Mouse (Mus musculus) adrenal gland, adult 2 months (tissue): ENCODE data around the gene AA986860. TPM values are rescaled to one million over a fixed set of nuclear protein-coding genes. Genes with fewer than 3 reads are reported as not detected.

Source experiments
- DNase-seq: peaks from one replicate; pipeline ENCODE4 v3.0.0; 2021
- polyA plus RNA-seq: library from polyadenylated mRNA; depleted of rRNA; stranded (reverse); fragments of >200 nt; gene quantifications from 2 replicates; pipeline ENCODE4 v1.2.3, GENCODE M21; 2012
- total RNA-seq, 2 experiments: library from RNA; stranded (reverse); gene quantifications; 2 replicates each; pipeline ENCODE4 v1.2.3; 2021

AA986860 gene
- total and polyA plus RNA-seq, 3 experiments = 1.8 to 6.8 (median 3.1) TPM

DNA sequence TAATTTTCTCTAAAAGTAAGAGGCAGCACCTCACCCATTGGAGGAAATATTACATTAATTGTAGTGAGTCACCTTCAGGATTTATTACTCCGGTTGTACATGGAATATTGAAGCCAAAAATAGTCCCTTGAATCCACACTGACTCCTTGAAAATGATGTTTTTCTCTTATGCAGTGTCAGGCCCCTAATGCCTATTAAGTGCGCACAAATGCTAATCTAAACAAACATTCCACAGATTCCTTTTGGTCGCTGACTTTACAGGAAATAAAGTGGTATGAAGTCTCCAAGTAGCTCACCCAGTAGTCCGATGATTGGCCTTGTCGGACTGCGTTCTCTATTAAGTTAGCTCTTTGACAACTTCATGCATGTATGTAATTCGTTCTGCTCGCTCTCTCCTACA lies 3.1 kb downstream of the AA986860 start:
- no peak for DNase-seq

DNA sequence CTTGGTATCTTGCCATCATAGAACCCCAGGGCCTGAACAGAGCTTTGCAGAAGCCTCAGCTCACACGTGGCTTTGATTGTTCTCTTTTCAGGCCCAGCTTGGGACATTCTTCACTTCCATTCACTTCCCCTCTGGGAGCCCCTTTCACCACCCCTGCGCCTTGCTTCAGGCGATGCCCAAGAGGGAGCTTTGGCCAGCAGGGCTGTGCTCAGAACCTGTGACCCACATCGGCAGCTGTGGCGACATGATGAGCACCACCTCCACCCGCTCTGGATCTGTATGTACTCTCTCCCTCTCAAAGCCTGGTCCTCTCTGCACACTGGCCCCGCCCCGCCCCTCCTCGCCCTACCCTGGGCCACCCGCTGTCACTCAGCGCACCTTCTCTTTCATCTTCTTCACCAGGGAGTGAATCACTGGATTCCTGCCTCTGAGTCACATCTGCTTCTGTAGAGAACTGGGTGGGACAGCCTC lies 5.7 kb downstream of the AA986860 start:
- DNase-seq = no peak

DNA sequence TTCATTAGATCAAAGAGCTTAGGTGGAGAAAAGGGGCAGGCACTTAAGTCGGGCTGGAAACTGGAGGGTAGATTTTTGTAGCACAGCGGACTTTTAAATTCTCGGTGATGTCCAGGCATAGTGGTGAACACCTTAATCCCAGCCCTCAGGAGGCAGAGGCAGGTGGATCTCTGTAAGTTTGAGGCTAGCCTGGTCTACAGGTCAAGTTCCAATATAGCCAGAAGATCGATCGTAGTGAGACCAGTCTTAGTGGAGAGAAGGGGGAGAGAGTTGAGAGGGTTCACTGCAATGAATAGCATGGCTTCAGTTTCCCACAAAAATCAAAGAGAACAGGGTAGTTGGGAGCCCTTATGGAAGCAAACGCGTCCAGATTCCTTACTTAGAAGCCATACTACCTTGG lies 6.1 kb downstream of the AA986860 start:
- DNase-seq = no peak

DNA sequence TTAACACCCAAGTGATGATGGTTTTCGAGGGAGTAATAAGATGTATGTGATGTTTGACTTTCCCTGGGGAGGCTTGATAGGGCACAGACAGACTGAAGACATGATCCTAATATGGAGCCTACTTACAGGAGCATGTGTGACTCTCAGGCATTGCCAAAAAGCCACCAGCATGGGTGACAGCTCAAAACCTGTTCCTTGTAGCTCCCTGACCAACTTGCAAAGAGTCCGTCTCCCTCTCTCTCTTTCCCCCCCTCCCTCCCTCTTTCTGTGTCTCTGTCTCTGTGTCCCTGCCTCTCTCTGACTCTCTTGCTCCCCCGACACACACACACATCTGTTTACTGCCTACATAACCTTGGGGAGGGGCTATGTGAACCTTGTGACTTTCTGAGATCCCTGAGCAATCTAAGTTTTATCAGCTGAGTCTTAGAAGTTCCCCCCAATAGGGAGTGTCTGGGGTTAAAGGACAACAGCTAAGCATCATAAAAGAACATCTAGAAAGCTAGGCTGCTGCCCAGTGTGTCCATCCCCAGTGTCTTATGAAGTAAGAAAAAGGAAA lies 6.9 kb downstream of the AA986860 start:
- no peak for DNase-seq

DNA sequence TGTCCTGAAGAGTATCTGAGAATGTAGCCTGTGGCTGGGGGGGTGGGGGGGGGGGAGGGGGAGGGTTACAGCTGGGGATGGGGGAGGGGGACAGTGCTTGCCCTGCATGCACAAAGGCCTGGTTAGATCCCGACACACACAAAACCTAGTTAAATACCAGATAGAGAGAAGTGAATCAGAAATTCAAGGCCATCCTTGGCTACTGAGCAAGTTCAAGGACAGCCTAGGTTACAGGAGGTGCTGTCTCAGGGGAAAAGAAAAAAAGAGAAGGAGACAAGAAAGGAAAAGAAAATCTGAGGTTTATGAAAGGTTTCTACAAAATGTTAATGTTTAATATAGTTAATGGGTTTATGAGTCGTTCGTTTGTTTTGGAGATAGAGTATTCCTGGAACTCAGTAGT lies 7.9 kb downstream of the AA986860 start:
- DNase-seq = no peak

DNA sequence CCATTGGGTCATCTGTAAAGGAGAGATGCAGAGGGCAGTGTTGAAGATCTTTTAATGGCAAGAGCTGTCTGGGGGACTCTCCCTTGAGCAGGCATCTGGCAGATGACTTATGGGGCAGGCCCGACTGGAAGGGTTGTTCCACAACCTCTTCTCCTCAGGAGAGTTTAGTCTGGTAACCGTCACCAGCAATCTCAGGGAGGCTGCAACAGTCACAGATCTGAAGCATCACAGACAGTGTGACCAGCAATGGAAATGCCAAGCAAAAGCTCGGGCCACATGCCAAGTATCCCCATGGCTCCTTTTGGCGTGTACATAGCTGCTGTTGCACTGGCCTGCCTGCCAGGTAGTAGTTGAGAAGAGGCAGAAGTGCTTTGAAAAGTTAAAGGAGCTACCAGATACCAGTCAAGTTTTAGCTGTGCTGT lies 8.5 kb downstream of the AA986860 start:
- DNase-seq = no peak

DNA sequence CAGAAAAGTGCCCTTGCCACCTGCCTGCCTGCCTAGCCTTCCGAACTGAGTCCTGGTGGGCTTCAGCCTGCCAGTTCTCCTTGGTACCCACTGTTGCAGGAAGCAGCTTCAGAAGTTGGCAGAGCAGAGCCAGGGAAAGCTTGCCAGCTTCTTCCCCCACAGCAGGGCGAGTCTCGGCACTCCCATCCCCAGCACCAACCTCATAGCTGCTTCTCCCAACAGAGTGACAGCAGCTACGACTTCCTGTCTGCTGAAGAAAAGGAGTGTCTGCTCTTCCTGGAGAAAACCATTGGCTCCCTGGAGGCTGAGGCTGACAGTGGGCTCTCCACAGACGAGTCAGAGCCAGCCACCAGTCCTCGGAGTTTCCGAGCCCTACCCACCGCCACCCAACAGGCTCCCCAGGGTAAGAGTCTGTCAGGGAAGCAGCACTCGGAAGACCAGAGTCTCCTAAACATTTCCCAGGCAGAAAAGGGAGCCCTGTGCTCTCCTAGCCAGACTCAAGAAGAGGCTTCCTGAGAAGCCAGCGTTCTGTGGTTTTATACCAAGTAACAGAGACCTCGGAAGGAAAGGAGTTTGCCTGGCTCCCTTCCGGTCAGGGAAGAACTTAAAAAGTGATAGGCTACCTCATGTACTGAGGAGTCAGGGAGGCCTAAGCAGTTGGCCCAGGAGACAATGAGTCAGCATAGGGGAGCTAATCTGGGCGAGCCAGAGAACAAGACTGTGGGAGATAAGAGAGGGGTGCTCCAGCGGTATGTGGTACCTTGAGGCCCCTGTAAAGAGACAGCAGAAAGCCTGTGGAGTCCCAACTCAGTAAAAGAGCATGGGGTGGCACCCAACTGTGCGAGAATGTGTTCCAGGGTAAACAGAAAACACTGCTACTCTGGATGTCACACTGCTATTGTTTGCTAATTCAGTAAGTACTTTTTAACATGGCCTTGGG lies 9.3 kb downstream of the AA986860 start:
- no peak for DNase-seq

DNA sequence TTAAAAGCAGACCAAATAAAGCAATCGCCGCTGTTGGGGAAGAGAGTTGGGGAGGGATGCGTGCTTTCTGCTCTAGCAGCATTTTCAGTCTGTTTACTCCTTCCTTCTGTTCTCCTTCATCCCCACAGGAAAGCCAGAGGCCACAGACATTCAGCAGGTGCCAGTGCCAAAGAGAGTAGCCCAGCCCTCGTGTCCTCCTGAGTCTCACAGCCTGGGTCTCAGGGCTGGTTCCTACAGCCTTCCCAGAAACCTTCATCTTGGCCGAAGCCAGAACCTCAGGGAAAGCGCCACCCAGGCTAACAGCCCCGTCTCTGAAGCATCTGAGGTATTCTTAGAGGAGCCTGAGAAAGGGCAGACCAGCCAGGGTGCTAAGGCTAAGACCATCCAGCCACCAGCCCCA lies 10.4 kb downstream of the AA986860 start:
- DNase-seq = no peak

DNA sequence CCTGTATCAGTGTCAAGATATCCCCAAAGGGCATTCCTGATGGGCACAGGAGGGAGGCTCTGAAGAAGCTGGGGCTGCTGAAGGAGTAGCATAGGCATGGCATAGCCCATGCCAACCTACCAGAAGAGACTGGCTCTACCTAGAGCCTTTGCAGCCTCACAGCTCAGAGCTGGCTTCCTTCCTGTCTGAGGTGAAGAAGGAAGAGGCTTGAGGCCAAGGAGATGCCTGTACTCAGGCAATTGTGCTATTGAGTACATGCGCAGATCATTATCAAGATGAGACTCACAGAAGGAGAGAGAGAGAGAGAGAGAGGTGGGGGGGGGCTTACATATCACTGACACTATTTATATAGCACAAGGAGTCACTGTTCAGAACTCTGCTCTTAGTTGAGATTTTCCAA lies 12.0 kb downstream of the AA986860 start:
- no peak for DNase-seq

DNA sequence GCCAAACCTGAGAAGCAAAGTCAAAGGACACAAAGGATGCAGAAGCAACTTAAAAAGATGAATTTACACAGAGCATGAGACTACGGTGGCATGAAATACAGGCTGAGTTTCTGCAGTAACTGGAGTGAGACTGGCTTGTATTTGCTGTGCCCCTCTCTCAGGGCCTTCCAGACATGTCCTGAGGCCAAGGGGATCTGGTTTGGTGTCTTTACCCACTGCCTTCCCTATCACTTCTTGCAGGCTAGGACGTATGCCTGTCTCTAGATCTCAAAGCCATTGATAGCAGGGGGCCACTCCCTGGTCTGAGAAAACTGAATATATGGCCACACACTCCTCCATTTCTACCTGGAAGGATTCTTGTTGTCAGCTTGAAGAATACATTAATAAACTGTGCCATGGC lies 12.4 kb downstream of the AA986860 start:
- DNase-seq = no peak

DNA sequence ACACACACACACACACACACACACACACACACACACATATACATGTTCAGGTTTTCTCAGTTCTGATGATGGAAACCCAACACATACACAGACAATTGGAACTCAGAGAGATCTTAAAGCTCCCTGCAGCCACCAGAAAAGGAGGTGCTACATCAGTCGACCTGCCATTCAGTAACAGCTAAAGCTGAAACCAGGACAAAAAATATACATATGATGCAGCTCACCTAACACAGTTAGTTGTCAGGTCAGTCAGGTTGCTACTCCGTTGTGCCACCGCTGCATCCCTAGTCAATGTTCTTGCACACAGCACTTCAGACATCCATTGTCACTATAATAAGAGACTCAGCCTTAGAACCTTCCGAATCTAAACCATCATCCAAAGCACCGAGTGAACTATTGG lies 13.2 kb downstream of the AA986860 start:
- no peak for DNase-seq

DNA sequence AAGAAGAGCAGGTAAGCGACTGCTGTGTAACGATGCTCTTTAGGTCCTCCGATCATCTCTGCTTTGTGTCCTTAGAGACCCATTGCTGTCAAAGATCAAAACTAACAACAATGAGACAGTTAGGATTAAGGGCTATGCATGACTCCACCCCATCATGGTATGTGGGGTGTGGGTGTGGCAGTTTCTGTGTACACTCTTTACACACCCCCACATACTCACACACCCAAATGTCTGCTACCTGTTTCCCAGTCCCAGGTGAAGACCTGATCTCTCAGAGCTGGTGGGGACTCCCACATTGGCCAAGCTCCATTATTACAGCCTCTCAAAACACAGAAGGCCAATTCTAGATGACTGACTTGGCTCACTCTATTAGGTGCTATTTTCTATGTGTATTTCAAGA lies 13.8 kb downstream of the AA986860 start:
- DNase-seq = no peak

DNA sequence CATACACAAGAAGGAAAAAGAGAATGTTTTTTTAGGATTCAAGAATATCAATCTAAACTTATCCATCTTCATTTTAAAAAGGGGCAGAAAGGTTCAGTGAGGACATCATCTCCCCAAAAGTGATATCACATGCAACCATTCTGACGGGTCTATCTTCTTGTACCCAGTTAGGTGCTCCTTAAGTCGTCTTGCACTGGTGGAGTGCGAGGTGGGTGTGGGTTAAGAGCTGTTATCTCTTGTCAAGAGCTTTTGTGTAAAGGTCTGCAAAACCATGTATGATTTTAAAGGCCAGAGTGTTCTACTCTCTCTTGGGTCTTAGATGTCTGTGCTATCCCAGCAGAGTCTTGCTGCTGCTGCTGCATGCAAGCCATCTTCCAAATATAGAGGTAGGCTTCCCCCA lies 15.0 kb downstream of the AA986860 start:
- DNase-seq = no peak

DNA sequence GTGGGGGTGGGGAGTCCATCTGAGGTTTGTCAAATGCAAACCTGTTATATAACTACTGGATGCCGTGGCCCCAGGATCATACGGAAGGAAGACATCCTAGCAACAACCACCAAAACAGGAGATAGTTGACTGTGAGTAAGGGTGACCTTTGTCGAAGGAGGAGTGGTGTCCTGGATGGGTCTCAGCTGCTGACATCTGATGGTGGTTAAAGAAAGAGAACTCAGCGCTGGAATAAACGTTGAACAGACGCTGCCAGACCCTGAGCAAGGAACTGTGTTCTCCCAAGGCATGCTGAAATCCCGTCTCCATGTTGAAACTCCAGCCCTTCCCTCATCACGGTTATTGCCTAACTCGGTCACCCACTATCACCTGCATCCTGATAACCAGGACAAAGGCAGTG lies 27.9 kb downstream of the AA986860 start:
- no peak for DNase-seq

DNA sequence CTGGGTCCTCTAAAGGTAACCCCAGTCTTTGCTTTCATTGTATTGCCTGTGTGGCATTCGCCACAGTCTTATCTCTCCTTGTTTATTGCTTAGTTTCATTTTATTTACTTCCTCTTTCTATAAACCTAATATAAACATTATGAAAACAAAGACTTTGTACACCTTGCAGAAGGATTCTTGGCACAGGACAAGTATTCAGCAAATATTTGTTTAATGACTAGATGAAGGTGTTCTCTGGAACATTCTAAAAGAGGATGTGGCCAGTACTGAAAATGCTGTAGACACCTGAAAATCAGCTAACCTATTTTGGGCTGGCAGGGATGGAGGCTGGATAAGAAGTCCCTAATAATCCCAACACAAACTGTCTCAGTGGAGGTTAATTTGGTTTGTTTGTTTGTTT lies 29.8 kb downstream of the AA986860 start:
- DNase-seq = no peak

DNA sequence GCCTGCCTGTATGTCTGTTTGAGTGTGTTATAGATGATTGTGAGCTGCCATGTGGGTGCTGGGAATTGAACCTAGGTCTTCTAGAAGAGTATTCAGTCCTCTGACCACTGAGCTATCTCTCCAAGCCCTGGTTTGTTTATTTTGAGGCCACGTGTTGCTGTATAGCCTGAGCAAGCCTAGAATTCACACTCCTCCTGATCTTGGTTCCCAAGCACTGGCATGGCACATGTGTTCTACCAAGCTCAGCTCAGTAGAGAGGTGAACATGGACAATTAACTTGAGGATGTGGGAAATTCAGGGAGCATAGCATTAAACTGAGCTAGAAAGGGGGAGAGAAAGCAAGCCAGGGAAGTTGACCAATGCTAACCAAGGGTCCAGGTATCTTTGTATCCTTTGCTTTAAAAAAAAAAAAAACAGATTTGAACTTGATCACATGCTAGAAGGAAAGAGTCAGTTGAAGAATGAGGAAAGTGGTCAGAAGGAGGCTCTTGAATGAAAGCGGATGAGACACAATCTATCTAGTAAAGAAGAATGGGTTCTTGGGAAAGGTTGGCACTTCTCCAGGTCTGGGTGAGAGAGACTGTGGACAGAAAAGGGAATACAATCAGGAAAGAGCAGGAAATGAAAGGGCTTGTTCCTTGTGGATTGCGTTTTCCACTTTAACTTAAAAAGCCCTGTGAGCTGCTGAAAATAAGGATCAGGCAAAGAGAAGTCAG lies 30.4 kb downstream of the AA986860 start:
- no peak for DNase-seq

DNA sequence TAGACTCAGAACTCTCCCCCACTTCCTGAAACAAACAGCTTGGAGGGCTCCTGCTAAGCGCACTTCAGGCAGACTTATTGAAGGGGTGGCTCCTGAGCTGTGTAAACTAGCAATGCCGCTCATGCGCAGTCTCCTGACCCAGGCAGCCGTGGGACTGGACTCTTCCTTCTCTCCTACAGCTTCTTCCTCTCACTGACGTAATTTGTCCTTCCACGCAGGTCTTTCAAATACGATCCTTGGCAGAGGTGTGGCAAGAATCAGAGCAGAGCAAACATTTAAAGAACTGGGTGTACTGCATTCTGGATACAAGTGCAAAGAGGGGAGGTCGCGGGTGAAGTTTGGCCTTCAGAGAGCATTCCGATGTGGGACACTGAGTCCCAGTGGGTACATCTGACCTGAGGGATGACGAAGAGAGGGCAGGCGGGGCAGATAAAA lies 32.3 kb downstream of the AA986860 start:
- DNase-seq = no peak

DNA sequence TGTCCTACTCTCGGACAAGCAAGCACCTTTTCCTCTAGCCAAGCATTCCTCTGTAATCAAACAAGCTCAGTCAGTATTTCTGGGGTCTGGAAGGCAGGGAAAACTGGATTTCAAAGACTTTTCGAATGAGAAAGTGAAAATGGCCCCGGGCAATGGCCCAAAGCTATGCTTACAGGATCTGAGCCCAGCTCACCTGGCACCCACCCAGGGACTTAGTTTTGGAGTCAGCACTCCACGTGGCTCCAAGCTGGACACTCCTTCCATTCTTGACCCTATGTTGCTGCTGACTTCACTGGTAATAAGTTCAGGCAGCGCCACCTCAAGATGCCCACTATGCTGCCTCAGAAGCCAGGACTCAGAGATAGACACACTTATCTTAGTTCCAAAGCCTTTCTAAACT lies 35.3 kb downstream of the AA986860 start:
- peak; percentile 37 for DNase-seq

DNA sequence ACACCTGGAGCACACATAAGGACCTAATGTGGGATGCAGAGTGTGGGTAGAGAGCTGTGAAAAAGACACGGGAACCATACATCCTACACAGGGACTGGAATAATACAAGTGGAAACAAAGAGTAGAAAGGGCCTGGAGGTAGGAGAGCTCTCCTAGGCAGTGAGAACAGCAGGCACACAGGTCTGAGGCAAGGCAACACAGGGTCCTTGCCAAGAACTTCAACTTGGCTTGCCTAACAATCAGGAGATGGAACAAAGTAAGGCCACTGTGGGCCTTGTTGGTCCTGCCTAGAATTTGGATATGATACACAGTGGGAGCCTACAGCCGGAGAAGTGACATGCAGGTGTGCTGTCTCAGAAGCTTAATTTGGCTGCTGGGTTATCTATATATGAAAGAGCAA lies 38.1 kb downstream of the AA986860 start:
- no peak for DNase-seq

DNA sequence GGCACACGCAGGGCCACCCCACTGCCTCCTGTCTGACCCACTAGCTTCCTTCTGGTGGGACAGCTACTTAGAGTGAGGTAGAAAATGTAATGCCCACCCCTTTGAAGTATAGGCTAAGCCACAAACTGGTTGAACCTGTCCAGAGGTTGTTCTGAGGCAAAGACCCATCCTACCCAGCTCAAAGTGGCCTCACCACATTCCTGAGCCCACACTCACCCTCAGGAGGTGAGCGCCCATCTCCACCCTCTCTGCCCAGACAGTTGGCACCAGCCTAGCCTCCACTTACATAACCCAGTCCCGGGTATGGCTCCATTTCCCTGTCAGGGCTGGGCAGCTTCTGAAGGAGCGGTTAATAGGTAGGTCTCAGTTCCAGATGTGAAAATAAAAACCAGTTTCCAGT lies 38.7 kb downstream of the AA986860 start:
- DNase-seq = peak; percentile 13

DNA sequence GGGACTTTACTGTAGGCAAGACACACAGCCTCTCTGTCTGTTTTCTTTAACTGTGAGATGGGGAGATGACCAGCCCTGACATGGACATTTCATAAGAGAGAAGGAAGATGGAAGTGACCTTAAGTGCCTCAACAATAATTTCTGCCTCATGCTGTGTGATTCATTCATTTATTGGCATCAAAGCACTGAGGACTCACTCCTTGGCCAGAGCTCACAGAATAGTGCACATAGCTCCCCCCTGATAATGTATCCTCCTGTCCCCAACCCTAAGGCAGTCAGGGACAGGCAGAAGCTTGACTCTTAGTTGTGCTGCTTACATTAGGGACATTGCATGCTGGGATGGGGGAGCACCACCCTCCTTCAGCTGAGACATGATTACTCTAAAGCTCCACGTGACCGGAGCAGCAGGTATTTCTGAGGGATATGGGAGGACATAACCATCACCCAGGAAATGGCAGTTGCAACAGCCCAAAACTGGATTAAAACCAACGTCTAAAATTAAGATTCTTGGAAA lies 39.3 kb downstream of the AA986860 start:
- peak; percentile 69 for DNase-seq

DNA sequence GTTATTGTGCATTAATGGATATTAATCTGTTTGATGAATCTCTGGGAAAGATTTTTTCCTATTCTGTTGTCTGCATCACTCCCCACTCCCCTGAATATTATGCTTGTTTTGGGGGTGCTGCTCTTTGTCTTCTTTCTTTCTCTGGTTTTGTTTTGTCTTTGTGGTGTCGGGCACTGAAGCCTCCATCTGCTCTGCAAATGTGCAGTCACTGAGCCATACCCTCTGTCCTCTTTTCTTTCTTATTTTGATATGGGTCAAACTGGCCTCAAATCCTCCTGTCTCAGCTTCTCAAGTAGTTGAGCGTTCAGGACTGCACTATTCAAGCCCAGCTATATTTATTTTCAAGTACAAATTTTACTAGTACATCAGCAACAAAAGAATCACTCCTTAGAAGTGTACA lies 43.5 kb downstream of the AA986860 start:
- DNase-seq = no peak
